Mouse (Mus musculus) embryonic facial prominence, embryonic 10.5 days (tissue): ENCODE results near the gene Rubcn. TPM values are rescaled to one million over a fixed set of nuclear protein-coding genes. Genes with fewer than 3 reads are reported as not detected.
"Not testable (repeated sequence)": the region's sequence is repeated elsewhere in the genome, so short reads cannot be mapped to it uniquely, and the experiment has no call there.

Experiments used
- DNase-seq: peaks from one replicate; pipeline ENCODE4 v3.0.0-alpha.2; 2017; ENCODE audit warnings: low spot score
- H3K27ac ChIP-seq: fragments of 300-500 bp; sonication (generic); replicated peaks from 2 replicates; pipeline ENCODE4 v1.5.1; 2016; ENCODE audit warnings: mild to moderate bottlenecking
- H3K27me3 ChIP-seq: fragments of 300-500 bp; sonication (generic); replicated peaks from 2 replicates; pipeline ENCODE4 v1.6.1; 2016; ENCODE audit warnings: low read depth, mild to moderate bottlenecking; ENCODE audit not compliant: poor library complexity, severe bottlenecking
- H3K36me3 ChIP-seq: fragments of 300-500 bp; sonication (generic); replicated peaks from 2 replicates; pipeline ENCODE4 v1.6.1; 2016; ENCODE audit warnings: mild to moderate bottlenecking, moderate library complexity
- H3K4me1 ChIP-seq: fragments of 300-500 bp; sonication (generic); 2 replicates; pipeline ENCODE4 v1.6.1; 2016
- H3K4me3 ChIP-seq: fragments of 300-500 bp; sonication (generic); 2 replicates; pipeline ENCODE4 v1.5.1; 2016; ENCODE audit warnings: mild to moderate bottlenecking, moderate library complexity
- H3K9me3 ChIP-seq: fragments of 300-500 bp; sonication (generic); 2 replicates; pipeline ENCODE4 v1.6.1; 2016; ENCODE audit warnings: mild to moderate bottlenecking
- WGBS: fragments of 180-500 bp; shearing (Covaris S2); methylation state at CpG from one replicate; pipeline ENCODE4 v1.1.7; 2016; 5-methylcytosine and 5-hydroxymethylcytosine counted together
- polyA plus RNA-seq: library from polyadenylated mRNA; unstranded; fragments of >200 nt; fragmentation: Nextera tagmentation; extraction: Ambion mirVana; gene quantifications from 2 replicates; pipeline ENCODE4 v1.2.1, GENCODE M21; 2016

Gene Rubcn
- 17.7 and 19.9 TPM in 2 replicates for polyA plus RNA-seq

- Histone ChIP-seq H3K27me3 (no peaks in the 10 kb centered on the region), H3K9me3 (no peaks in the 10 kb centered on the region), H3K36me3 (peaks cover 4% of the 10 kb centered on the region), H3K4me1 (peaks cover 14% of the 10 kb centered on the region), H3K4me3 (peak within 1 kb of the TSS; percentile 94), H3K27ac (peak within 1 kb of the TSS; percentile 93)
- WGBS: under 1% methylated on average over 83 of the region's 83 CpGs
- peak; percentile 97 for DNase-seq
Observed at GRCm38 (mm10) chr16:32877343-32878156, at the start of gene Rubcn, which contains the start of gene Fyttd1. Rubcn (minus strand) TSS chr16:32877766. Fyttd1 (plus strand) TSS chr16:32877500.

GRCm38 (mm10) chr16:32927044-32927443 lies 49.5 kb upstream of the Rubcn start:
- DNase-seq: no peak
- no peaks in the 10 kb centered on the region for H3K9me3 ChIP-seq
- no peak overlapping the region for H3K4me3 ChIP-seq
- 94% methylated on average over 8 of the region's 8 CpGs for WGBS
- H3K27me3 ChIP-seq: no peaks in the 10 kb centered on the region
- H3K27ac ChIP-seq: no peak overlapping the region
- H3K4me1 ChIP-seq: peaks cover 4% of the 10 kb centered on the region; the same call in 1 of the 2 replicates
- peaks cover 40% of the 10 kb centered on the region for H3K36me3 ChIP-seq

- not testable (repeated sequence) for H3K27ac ChIP-seq, H3K4me3 ChIP-seq, H3K9me3 ChIP-seq, DNase-seq, H3K27me3 ChIP-seq, H3K4me1 ChIP-seq
- 89% methylated on average over 9 of the region's 9 CpGs for WGBS
- H3K36me3 ChIP-seq: peaks cover 44% of the 10 kb centered on the region
Observed at GRCm38 (mm10) chr16:32926629-32927028, 49.1 kb upstream of the Rubcn start.

- H3K27me3 ChIP-seq: no peaks in the 10 kb centered on the region
- peaks cover 18% of the 10 kb centered on the region for H3K36me3 ChIP-seq
- 79% methylated on average over 9 of the region's 9 CpGs for WGBS
- peaks cover 9% of the 10 kb centered on the region for H3K4me1 ChIP-seq
- H3K9me3 ChIP-seq: no peaks in the 10 kb centered on the region
- DNase-seq: no peak
- no peak overlapping the region for H3K27ac ChIP-seq
- H3K4me3 ChIP-seq: peak overlapping the region; percentile 99
Observed at GRCm38 (mm10) chr16:32915292-32916068, 37.9 kb upstream of the Rubcn start.

GRCm38 (mm10) chr16:32913937-32914881 lies 36.6 kb upstream of the Rubcn start, which contains the start of gene Lrch3:
Lrch3 (plus strand) TSS chr16:32914100.
- Histone ChIP-seq H3K27me3 (no peaks in the 10 kb centered on the region), H3K27ac (peak within 1 kb of the TSS; percentile 98), H3K36me3 (peaks cover 5% of the 10 kb centered on the region; the same call in 1 of the 2 replicates), H3K9me3 (no peaks in the 10 kb centered on the region), H3K4me1 (peaks cover 9% of the 10 kb centered on the region), H3K4me3 (peak within 1 kb of the TSS; percentile 99)
- peak; percentile 98 for DNase-seq
- under 1% methylated on average over 85 of the region's 85 CpGs for WGBS

- H3K36me3 ChIP-seq: 0 out of 2 replicates have a peak, but pooled peaks cover 3% of the 10 kb centered on the region
- WGBS: 68% methylated on average over 7 of the region's 7 CpGs
- peak overlapping the region; percentile 99 for H3K4me3 ChIP-seq
- no peaks in the 10 kb centered on the region for H3K27me3 ChIP-seq
- no peak for DNase-seq
- no peaks in the 10 kb centered on the region for H3K9me3 ChIP-seq
- no peak overlapping the region for H3K27ac ChIP-seq
- H3K4me1 ChIP-seq: peaks cover 9% of the 10 kb centered on the region
Observed at GRCm38 (mm10) chr16:32913212-32913611, 35.6 kb upstream of the Rubcn start.

- Histone ChIP-seq H3K4me3 (no peak overlapping the region), H3K4me1 (no peaks in the 10 kb centered on the region), H3K27ac (no peak overlapping the region), H3K36me3 (peaks cover 47% of the 10 kb centered on the region), H3K9me3 (no peaks in the 10 kb centered on the region), H3K27me3 (no peaks in the 10 kb centered on the region)
- 94% methylated on average over 8 of the region's 8 CpGs for WGBS
- DNase-seq: no peak
Observed at GRCm38 (mm10) chr16:32906727-32907126, 29.2 kb upstream of the Rubcn start.

- H3K9me3 ChIP-seq: no peaks in the 10 kb centered on the region
- no peak overlapping the region for H3K4me3 ChIP-seq
- H3K4me1 ChIP-seq: no peaks in the 10 kb centered on the region
- WGBS: 86% methylated on average over 2 of the region's 2 CpGs
- no peak for DNase-seq
- no peak overlapping the region for H3K27ac ChIP-seq
- no peaks in the 10 kb centered on the region for H3K27me3 ChIP-seq
- H3K36me3 ChIP-seq: peaks cover 51% of the 10 kb centered on the region
Observed at GRCm38 (mm10) chr16:32906186-32906585, 28.6 kb upstream of the Rubcn start.

- DNase-seq: no peak
- Histone ChIP-seq H3K27ac (no peak overlapping the region), H3K4me3 (no peak overlapping the region), H3K9me3 (no peaks in the 10 kb centered on the region), H3K27me3 (no peaks in the 10 kb centered on the region), H3K36me3 (peaks cover 87% of the 10 kb centered on the region), H3K4me1 (no peaks in the 10 kb centered on the region)
- WGBS: 70% methylated on average over 3 of the region's 3 CpGs
Observed at GRCm38 (mm10) chr16:32902051-32902428, 24.5 kb upstream of the Rubcn start.

- Histone ChIP-seq H3K4me1 (no peaks in the 10 kb centered on the region), H3K27ac (no peak overlapping the region), H3K9me3 (no peaks in the 10 kb centered on the region), H3K4me3 (no peak overlapping the region), H3K36me3 (peaks cover 84% of the 10 kb centered on the region), H3K27me3 (no peaks in the 10 kb centered on the region)
- WGBS: 89% methylated on average over 2 of the region's 2 CpGs
- no peak for DNase-seq
Observed at GRCm38 (mm10) chr16:32901360-32902050, 23.9 kb upstream of the Rubcn start.

- DNase-seq: no peak
- H3K27ac ChIP-seq: no peak overlapping the region
- H3K4me3 ChIP-seq: no peak overlapping the region
- no peaks in the 10 kb centered on the region for H3K27me3 ChIP-seq
- H3K9me3 ChIP-seq: no peaks in the 10 kb centered on the region
- peaks cover 91% of the 10 kb centered on the region for H3K36me3 ChIP-seq
- no peaks in the 10 kb centered on the region for H3K4me1 ChIP-seq
Observed at GRCm38 (mm10) chr16:32896126-32896525, 18.6 kb upstream of the Rubcn start.
